Mouse (Mus musculus) CH12.LX (cell line): ENCODE results near the gene Ly6g5b. TPM values are rescaled to one million over a fixed set of nuclear protein-coding genes. Genes with fewer than 3 reads are reported as not detected.

Source experiments
- DNase-seq: peaks from one replicate; pipeline ENCODE4 v3.0.0-alpha.2; 2013; ENCODE audit errors: extremely low read depth
- H3K27ac ChIP-seq: 2 replicates; pipeline ENCODE4 v1.5.1; 2012; ENCODE audit warnings: low read depth, mild to moderate bottlenecking, control low read depth, moderate library complexity; ENCODE audit not compliant: insufficient read depth
- H3K27me3 ChIP-seq: replicated peaks from 2 replicates; pipeline ENCODE3; 2012; ENCODE audit warnings: inconsistent platforms
- H3K36me3 ChIP-seq, 2 experiments: replicated peaks in 1 of 2; 2 replicates each; pipeline versions ENCODE3 to v1.6.1; 2012; ENCODE audit warnings: inconsistent platforms in 1 of 2, low read length in 1 of 2, mild to moderate bottlenecking in 1 of 2, mixed read lengths in 1 of 2, moderate library complexity in 1 of 2; ENCODE audit not compliant: control insufficient read depth in 1 of 2, insufficient read depth in 1 of 2
- H3K4me1 ChIP-seq, 2 experiments: 2 replicates each; pipeline ENCODE4 v1.6.1; 2012; ENCODE audit warnings: inconsistent platforms in 1 of 2, moderate library complexity in 1 of 2; ENCODE audit not compliant: insufficient read depth in 2 of 2, control insufficient read depth in 1 of 2
- H3K4me2 ChIP-seq: 2 replicates; pipeline ENCODE4 v1.6.1; 2012; ENCODE audit warnings: low read depth, mild to moderate bottlenecking, control low read depth; ENCODE audit not compliant: poor library complexity, insufficient read depth, severe bottlenecking
- H3K4me3 ChIP-seq, 3 experiments: fragments of 150-350 bp in 1 of 3; sonication (generic) in 1 of 3; replicated peaks in 1 of 3; 2 replicates each; pipeline versions ENCODE3 to v1.5.1; 2011 to 2012; ENCODE audit warnings: low read depth in 2 of 3, low read length in 2 of 3, mild to moderate bottlenecking in 2 of 3, moderate library complexity in 2 of 3, control low read depth in 1 of 3, improper control_type of control experiment in 1 of 3, inconsistent platforms in 1 of 3, mixed read lengths in 1 of 3; ENCODE audit not compliant: poor library complexity in 1 of 3
- H3K79me2 ChIP-seq: replicated peaks from 2 replicates; pipeline ENCODE4 v1.6.1; 2012; ENCODE audit warnings: mild to moderate bottlenecking, moderate library complexity; ENCODE audit not compliant: control insufficient read depth, poor library complexity, insufficient read depth, severe bottlenecking; ENCODE audit errors: extremely low read depth
- H3K9ac ChIP-seq: 2 replicates; pipeline ENCODE4 v1.6.1; 2012; ENCODE audit warnings: low read depth, mild to moderate bottlenecking, control low read depth, moderate library complexity; ENCODE audit not compliant: insufficient read depth
- H3K9me3 ChIP-seq: replicated peaks from 2 replicates; pipeline ENCODE3; 2012; ENCODE audit warnings: low read length, inconsistent platforms, mixed read lengths
- BHLHE40 ChIP-seq: IDR thresholded peaks from 2 replicates; pipeline ENCODE4 v1.6.1; 2011; ENCODE audit warnings: mild to moderate bottlenecking, low read depth, low read length, improper control_type of control experiment
- ETS1 ChIP-seq: conservative IDR thresholded peaks from 2 replicates; pipeline ENCODE4 v1.6.1; 2012; ENCODE audit warnings: low read depth, mild to moderate bottlenecking, inconsistent platforms, low read length, improper control_type of control experiment, moderate library complexity
- GABPA ChIP-seq: IDR thresholded peaks from 2 replicates; pipeline ENCODE4 v1.6.1; 2012; ENCODE audit warnings: low read depth, low read length, improper control_type of control experiment, inconsistent platforms; ENCODE audit not compliant: insufficient replicate concordance
- IRF4 ChIP-seq: IDR thresholded peaks from 2 replicates; pipeline ENCODE4 v1.6.1; 2014; ENCODE audit warnings: low read depth, mild to moderate bottlenecking, inconsistent platforms, low read length, improper control_type of control experiment
- MAZ ChIP-seq: IDR thresholded peaks from 2 replicates; pipeline ENCODE4 v1.6.1; 2012; ENCODE audit warnings: low read depth, mild to moderate bottlenecking, inconsistent platforms, low read length, improper control_type of control experiment, moderate library complexity
- MEF2A ChIP-seq: IDR thresholded peaks from 2 replicates; pipeline ENCODE4 v1.6.1; 2014; ENCODE audit warnings: low read depth, mild to moderate bottlenecking, inconsistent platforms, low read length, improper control_type of control experiment, borderline replicate concordance
- MXI1 ChIP-seq: IDR thresholded peaks from 2 replicates; pipeline ENCODE4 v1.6.1; 2011; ENCODE audit warnings: mild to moderate bottlenecking, low read depth, low read length, improper control_type of control experiment
- NELFE ChIP-seq: IDR thresholded peaks from 2 replicates; pipeline ENCODE4 v1.6.1; 2011; ENCODE audit warnings: low read depth, low read length, improper control_type of control experiment
- USF2 ChIP-seq: conservative IDR thresholded peaks from 2 replicates; pipeline ENCODE4 v1.6.1; 2011; ENCODE audit warnings: low read depth, low read length, improper control_type of control experiment
- ZKSCAN1 ChIP-seq: IDR thresholded peaks from 2 replicates; pipeline ENCODE4 v1.6.1; 2012; ENCODE audit warnings: low read depth, inconsistent platforms, low read length, improper control_type of control experiment, borderline replicate concordance
- ZMIZ1 ChIP-seq: IDR thresholded peaks from 2 replicates; pipeline ENCODE4 v1.6.1; 2012; ENCODE audit warnings: low read depth, mild to moderate bottlenecking, inconsistent platforms, low read length, improper control_type of control experiment
- ZNF384 ChIP-seq: IDR thresholded peaks from 2 replicates; pipeline ENCODE4 v1.6.1; 2012; ENCODE audit warnings: low read depth, low read length, improper control_type of control experiment, inconsistent platforms
- dilution Hi-C: fragments of 300-500 bp; cut with MboI; formaldehyde crosslinking; loops from 2 replicates; pipeline ENCODE4 v1.14.3; 2020; ENCODE audit warnings: low sequenced_read_pairs; ENCODE audit not compliant: extremely low pct_unique_long_range_greater_than_20kb, extremely low pct_ligation_motif_present
- in situ Hi-C: fragments of 300-500 bp; cut with MboI; formaldehyde crosslinking; loops from 3 replicates; pipeline ENCODE4 v1.14.3; 2019; ENCODE audit warnings: low sequenced_read_pairs, low pct_ligation_motif_present, low pct_unique_long_range_greater_than_20kb, mixed read lengths
- polyA plus RNA-seq: library from polyadenylated mRNA; unstranded; fragments of >175 nt; gene quantifications from 2 replicates; pipeline ENCODE4 v1.2.1, GENCODE M21; 2012; ENCODE audit warnings: low read depth; ENCODE audit not compliant: insufficient read length
- total RNA-seq, 2 experiments: library from RNA; depleted of rRNA; stranded (reverse); fragments of 300-350 nt in 1 of 2; fragments of >200 nt in 1 of 2; gene quantifications; 2 replicates each; pipeline ENCODE4 v1.2.3; 2012 to 2014

The Ly6g5b gene
- total and polyA plus RNA-seq, 3 experiments, result 0.30 to 1.1 (median 0.91) TPM

GRCm38 (mm10) chr17:35153077-35153476 is 37.8 kb upstream of the Ly6g5b start:
- DNase-seq, result no peak
- in situ Hi-C loops, result no loop called here

DNA sequence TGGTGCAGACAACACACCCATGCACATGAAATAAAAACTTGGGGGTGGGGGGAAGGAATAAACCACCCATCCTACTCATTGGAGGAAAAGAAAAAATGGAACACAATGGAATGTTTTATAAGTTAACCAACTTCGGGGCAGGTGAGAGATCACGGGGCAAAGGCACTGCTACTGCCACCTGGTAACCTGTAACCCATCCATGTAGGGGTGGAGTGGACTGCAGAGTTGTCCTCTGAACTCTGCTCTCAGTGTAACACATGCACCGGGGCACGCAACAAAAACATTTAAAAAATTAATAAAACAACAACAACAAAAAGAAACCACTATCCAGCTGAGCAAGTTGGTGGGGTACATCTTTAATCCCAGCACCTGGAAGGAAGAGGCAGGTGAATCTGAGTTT is 36.9 kb upstream of the Ly6g5b start:
- H3K4me2 ChIP-seq, result no peak overlapping the region
- no peak for DNase-seq
- no peaks in the 10 kb centered on the region for H3K9me3 ChIP-seq
- dilution Hi-C loops, result no loop called here
- H3K4me3 ChIP-seq, result no peak overlapping the region
- H3K36me3 ChIP-seq, result peaks cover 89 to 93% of the 10 kb centered on the region in 2 experiments
- H3K79me2 ChIP-seq, result peaks cover 5% of the 10 kb centered on the region
- in situ Hi-C loops, result no loop called here
- no peak overlapping the region for H3K27ac ChIP-seq
- TF ChIP-seq MXI1, result no peak
- TF ChIP-seq ZKSCAN1, result no peak
- no peak for TF ChIP-seq IRF4
- TF ChIP-seq ZMIZ1, result no peak
- no peak for TF ChIP-seq USF2
- TF ChIP-seq ZNF384, result no peak
- TF ChIP-seq ETS1, result no peak
- H3K4me1 ChIP-seq, result no peaks in the 10 kb centered on the region
- no peak overlapping the region for H3K9ac ChIP-seq
- no peaks in the 10 kb centered on the region for H3K27me3 ChIP-seq

More at GRCm38 (mm10) chr17:35153077-35153476, 37.8 kb upstream of the Ly6g5b start:
- Histone ChIP-seq H3K36me3 (peaks cover 90 to 93% of the 10 kb centered on the region in 2 experiments), H3K4me3 (no peak overlapping the region), H3K79me2 (peaks cover 5% of the 10 kb centered on the region), H3K9me3 (no peaks in the 10 kb centered on the region), H3K27ac (no peak overlapping the region), H3K4me1 (no peaks in the 10 kb centered on the region), H3K9ac (no peak overlapping the region), H3K27me3 (no peaks in the 10 kb centered on the region), H3K4me2 (no peak overlapping the region)
- TF ChIP-seq MXI1 (no peak), ZNF384 (no peak), MAZ (no peak), USF2 (no peak), GABPA (no peak), BHLHE40 (no peak), ZMIZ1 (no peak), MEF2A (no peak), NELFE (no peak)
- dilution Hi-C loops, result no loop called here
